Mouse (Mus musculus) thymus, adult 2 months (tissue): ENCODE measurements around the gene Gpr135.

Experiments
- CTCF ChIP-seq: fragments of 200-500 bp; IDR thresholded peaks from 2 replicates; pipeline ENCODE4 v1.5.1; 2012; ENCODE audit warnings: mild to moderate bottlenecking, control low read depth, low read length, moderate library complexity, borderline replicate concordance; ENCODE audit not compliant: control insufficient read depth, poor library complexity, insufficient read depth; ENCODE audit errors: extremely low read depth
- POLR2A ChIP-seq: fragments of 200-500 bp; IDR thresholded peaks from 2 replicates; pipeline ENCODE4 v1.6.1; 2012; ENCODE audit warnings: mild to moderate bottlenecking, low read length, control low read depth, moderate library complexity; ENCODE audit not compliant: control insufficient read depth, poor library complexity, insufficient read depth; ENCODE audit errors: extremely low read depth

- no peak for TF ChIP-seq CTCF
- TF ChIP-seq POLR2A, result no peak
These were observed 18.9 kb upstream of the Gpr135 start for GRCm38 (mm10) chr12:72089802-72090201.
